Mouse (Mus musculus) erythroblast, embryonic 14.5 days (primary cell): Measurements from ENCODE around the gene Slc8b1.

ENCODE experiments used
- GATA1 ChIP-seq: IDR thresholded peaks from 2 replicates; pipeline ENCODE4 v1.6.1; 2012; ENCODE audit warnings: low read length, inconsistent platforms, mixed read lengths
- TAL1 ChIP-seq: IDR thresholded peaks from 3 replicates; pipeline ENCODE4 v1.6.1; 2012; ENCODE audit warnings: low read length, inconsistent platforms, mixed read lengths

- TF ChIP-seq TAL1: no peak
- no peak for TF ChIP-seq GATA1
Observed at GRCm38 (mm10) chr5:120468336-120468735, 42.6 kb upstream of the Slc8b1 start.
